Comparison of ENCODE assay signal across 14 mouse cellular contexts in the genomic region with DNA sequence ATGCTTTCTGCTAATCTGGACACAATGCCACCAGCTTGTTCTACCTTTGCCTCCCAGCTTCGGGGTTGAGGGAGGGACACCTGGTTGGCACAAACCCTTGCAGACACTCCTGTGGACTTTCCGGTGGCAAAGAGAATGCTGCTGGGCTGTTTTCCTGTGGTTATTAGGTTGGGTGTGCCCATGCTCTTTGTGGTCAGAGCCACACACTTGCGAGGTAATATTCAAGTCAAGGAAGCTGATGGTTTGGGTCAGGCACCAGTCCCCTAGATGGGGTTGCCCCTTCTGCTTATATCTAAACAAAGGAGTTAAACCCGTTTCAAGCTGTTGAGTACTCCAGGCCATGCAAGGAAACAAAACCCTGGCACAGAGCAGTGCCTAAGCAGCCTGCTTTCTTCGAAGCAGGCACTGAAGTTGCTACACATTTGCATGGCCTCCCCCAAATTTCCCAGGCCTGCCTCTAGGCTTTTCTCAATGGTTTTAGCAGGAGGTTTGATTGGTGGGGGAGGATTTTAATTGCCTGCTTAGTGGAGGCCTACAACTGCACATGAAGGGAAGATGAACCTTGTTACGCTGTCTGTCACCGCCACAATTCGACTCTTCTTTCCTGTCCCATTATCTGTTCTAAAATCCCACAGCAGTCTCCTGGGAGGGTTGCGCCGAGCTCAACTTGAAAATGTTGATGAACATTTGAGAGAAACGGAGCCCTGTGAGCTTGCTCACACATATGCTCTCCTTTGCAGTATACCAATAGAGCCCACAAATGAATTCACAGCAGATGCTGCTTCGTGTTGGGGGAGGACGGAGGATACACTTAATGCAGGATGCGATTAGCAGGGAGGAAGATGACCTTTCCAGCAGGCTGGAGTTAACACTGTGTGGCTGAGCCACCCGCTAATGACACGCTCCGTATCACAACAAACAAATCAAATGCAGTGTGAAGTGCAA.
DNase-seq lines count a peak whose midpoint lies in the region; ATAC-seq and TF ChIP-seq lines count a peak whose summit lies in the region.
"Had no signal": no experiment of that assay in that cellular context is flagged by ENCODE, and none has a peak within 500 bp of the region (broad histone marks: within the 10 kb centered on the region; RNA-seq: fewer than 3 reads in every experiment).

No protein-coding gene starts in this region.

- no peaks in the 10 kb centered on the region for H3K9me3 ChIP-seq in forebrain, embryonic 12.5 days
- H3K9me3 ChIP-seq in hindbrain, postnatal 0 days (ENCODE audit: low read length) = no peaks in the 10 kb centered on the region
- H3K9me3 ChIP-seq: heart, embryonic 13.5 days; limb, embryonic 10.5 days had no signal

- no peak overlapping the region for H3K4me2 ChIP-seq in forebrain, embryonic 12.5 days
- no peak overlapping the region for H3K4me2 ChIP-seq in hindbrain, postnatal 0 days (ENCODE audit: low read depth, low read length)
- H3K4me2 ChIP-seq: heart, embryonic 13.5 days had no signal

- no peak for TF ChIP-seq CTCF in hindbrain, postnatal 0 days (IDR thresholded peaks at IDR 0.05; ENCODE audit: low read depth)

- H3K27ac ChIP-seq in forebrain, embryonic 12.5 days = peak overlapping the region; percentile 60
- H3K27ac ChIP-seq in hindbrain, postnatal 0 days = no peak overlapping the region; the same call in 1 of the 2 replicates
- H3K27ac ChIP-seq: heart, embryonic 13.5 days; limb, embryonic 10.5 days; liver, embryonic 14.5 days had no signal

- no peak overlapping the region for H3K9ac ChIP-seq in forebrain, embryonic 12.5 days
- H3K9ac ChIP-seq in hindbrain, postnatal 0 days (replicated peaks; ENCODE audit: low read length) = no peak overlapping the region
- H3K9ac ChIP-seq: heart, embryonic 13.5 days; liver, embryonic 14.5 days had no signal

- H3K27me3 ChIP-seq in forebrain, embryonic 12.5 days = no peaks in the 10 kb centered on the region
- no peaks in the 10 kb centered on the region for H3K27me3 ChIP-seq in hindbrain, postnatal 0 days (ENCODE audit: insufficient read depth, low read length)
- H3K27me3 ChIP-seq: heart, embryonic 13.5 days had no signal

- peaks cover 7% of the 10 kb centered on the region; the same call in 1 of the 2 replicates for H3K36me3 ChIP-seq in forebrain, embryonic 12.5 days (replicated peaks)
- peaks cover 4% of the 10 kb centered on the region; the same call in 1 of the 2 replicates for H3K36me3 ChIP-seq in hindbrain, postnatal 0 days (ENCODE audit: insufficient read depth, low read length)
- H3K36me3 ChIP-seq: heart, embryonic 13.5 days; limb, embryonic 10.5 days had no signal

- no peak overlapping the region for H3K4me3 ChIP-seq in forebrain, embryonic 12.5 days (replicated peaks)
- H3K4me3 ChIP-seq in hindbrain, postnatal 0 days (ENCODE audit: low read length) = no peak overlapping the region
- H3K4me3 ChIP-seq: heart, embryonic 13.5 days; limb, embryonic 10.5 days had no signal

- peaks cover 30% of the 10 kb centered on the region for H3K4me1 ChIP-seq in forebrain, embryonic 12.5 days
- H3K4me1 ChIP-seq in hindbrain, postnatal 0 days (ENCODE audit: insufficient read depth, low read length) = no peaks in the 10 kb centered on the region

- peak; percentile 64; the same call in 1 of the 2 replicates for ATAC-seq in forebrain, embryonic 12.5 days (ENCODE audit: low FRiP score)
- ATAC-seq in hindbrain, postnatal 0 days = no peak

- 60% methylated on average over 17 of the region's 17 CpGs for WGBS in forebrain, embryonic 12.5 days
- WGBS in hindbrain, postnatal 0 days = 61% methylated on average over 17 of the region's 17 CpGs

- peak; percentile 44 to 51 for DNase-seq in layer of hippocampus, adult 8-10 months (ENCODE audit: low spot score in 2 of 2)
- DNase-seq in layer of hippocampus, adult 11-12 months (ENCODE audit: low spot score) = no peak
- peak; percentile 16 for DNase-seq in hindbrain, postnatal 0 days (ENCODE audit: low spot score)
- peak; percentile 29 to 47 for DNase-seq in natural killer cell, adult 2 months (ENCODE audit: low spot score in 2 of 2)
- DNase-seq in embryo, embryonic 9.5 days (ENCODE audit: extremely low spot score) = no peak
- no peak for DNase-seq in cerebellum, adult 11-12 months
- DNase-seq: adrenal gland, adult 2 months; cerebellum, adult 11 months; gastrocnemius, postnatal 25 days; kidney, postnatal 25 days had no signal

Comparison
In these comparisons a context has a peak if more than half of its experiments do, and no peak if none do; other contexts are left out.
1. DNase-seq: peak in layer of hippocampus, adult 8-10 months (2 of 2), hindbrain, postnatal 0 days (single experiment) and natural killer cell, adult 2 months (2 of 2); none in layer of hippocampus, adult 11-12 months (single experiment), embryo, embryonic 9.5 days (single experiment) and cerebellum, adult 11-12 months (single experiment).